Mouse (Mus musculus) naive thymus-derived CD4-positive, alpha-beta T cell, adult 2 months (primary cell): ENCODE measurements around the gene Defb3.
"Not testable (repeated sequence)": the region's sequence is repeated elsewhere in the genome, so short reads cannot be mapped to it uniquely, and the experiment has no call there.

Experiments
- DNase-seq: peaks from one replicate; pipeline ENCODE4 v3.0.0-alpha.2; 2011; ENCODE audit warnings: low read depth

The Defb3 gene

GRCm38 (mm10) chr8:19293060-19293459, at the start of gene Defb3:
Defb3 (plus strand) TSS chr8:19293360.
- DNase-seq, result not testable (repeated sequence)

GRCm38 (mm10) chr8:19247280-19247679, 45.9 kb upstream of the Defb3 start, which contains the start of gene Defb5:
Defb5 (plus strand) TSS chr8:19247580.
- no peak for DNase-seq

- DNase-seq, result no peak
Measured at GRCm38 (mm10) chr8:19258136-19258535, 35.0 kb upstream of the Defb3 start.

DNA sequence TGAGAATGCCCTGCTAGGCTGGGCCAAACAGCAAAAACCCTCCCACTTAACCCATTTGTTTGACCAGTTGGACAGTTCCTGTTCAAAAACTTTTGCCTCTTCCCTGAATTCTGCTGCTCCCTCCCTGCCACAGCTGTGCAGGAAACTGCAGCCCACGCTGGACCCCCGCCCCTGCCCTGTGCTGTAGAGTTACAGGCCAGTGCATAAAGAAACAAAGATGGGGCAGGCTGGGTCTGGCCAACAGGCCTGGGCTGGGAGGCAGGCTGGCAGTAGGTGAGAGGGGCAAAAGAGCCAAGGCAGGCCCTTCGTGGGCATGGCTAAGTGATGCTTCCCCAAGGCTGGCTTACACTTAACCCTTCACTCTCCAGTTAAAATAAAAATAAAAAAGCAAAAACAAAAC, 33.5 kb upstream of the Defb3 start:
- DNase-seq, result no peak

DNA sequence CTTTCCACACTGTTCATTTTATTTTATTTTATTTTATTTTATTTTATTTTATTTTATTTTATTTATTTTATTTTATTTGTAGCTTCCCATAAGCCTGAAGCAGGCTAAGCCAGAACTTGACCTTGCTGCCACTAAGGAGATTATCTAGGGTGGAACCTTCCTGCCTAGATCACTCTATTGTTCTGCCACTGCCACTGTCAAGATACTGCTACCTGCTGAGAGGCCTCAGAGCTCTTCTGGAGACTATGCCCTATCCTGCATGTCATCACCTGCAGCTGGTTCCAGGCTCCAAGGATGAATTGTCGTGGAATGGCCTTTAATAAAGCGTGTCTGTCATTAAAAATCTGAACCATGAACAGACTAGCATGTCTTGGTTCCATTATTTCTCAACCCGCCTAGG, 5.2 kb downstream of the Defb3 start:
- DNase-seq, result not testable (repeated sequence)

GRCm38 (mm10) chr8:19331836-19332235, 38.7 kb downstream of the Defb3 start:
- DNase-seq, result no peak
